Mouse (Mus musculus): ENCODE measurements at regions not wholly inside any gene's neighbourhood (a gene's known extent, or its start where the extent isn't known, plus 50 kb on each side); places are given as distances from the start of the nearest gene placed in this dataset.

- no peak for DNase-seq
Measured at GRCm38 (mm10) chr13:42358588-42358987, 57.3 kb downstream of the Edn1 start.

GRCm38 (mm10) chr13:42367655-42368554, 66.6 kb downstream of the Edn1 start:
- DNase-seq, result no peak

- DNase-seq, result no peak
Measured at GRCm38 (mm10) chr13:42369826-42370225, 68.5 kb downstream of the Edn1 start.

- DNase-seq, result no peak
Measured at GRCm38 (mm10) chr13:42372201-42372600, 70.9 kb downstream of the Edn1 start.

- DNase-seq, result no peak
Measured at GRCm38 (mm10) chr13:42374181-42374596, 72.9 kb downstream of the Edn1 start.

GRCm38 (mm10) chr13:42379675-42380074, 78.4 kb downstream of the Edn1 start:
- DNase-seq, result no peak

- no peak for DNase-seq
Measured at GRCm38 (mm10) chr13:42383099-42383498, 81.8 kb downstream of the Edn1 start.

- DNase-seq, result no peak
Measured at GRCm38 (mm10) chr13:42390389-42390788, 89.1 kb downstream of the Edn1 start.

GRCm38 (mm10) chr13:42391330-42392005, 90.2 kb downstream of the Edn1 start:
- DNase-seq, result no peak

- DNase-seq, result no peak
Measured at GRCm38 (mm10) chr13:42392701-42393100, 91.4 kb downstream of the Edn1 start.

GRCm38 (mm10) chr13:42394572-42394971, 93.3 kb downstream of the Edn1 start:
- DNase-seq, result no peak

GRCm38 (mm10) chr13:42401513-42401912, 100.2 kb downstream of the Edn1 start:
- DNase-seq, result no peak

GRCm38 (mm10) chr13:42403231-42404020, 102.2 kb downstream of the Edn1 start:
- peak; percentile 50 for DNase-seq

- DNase-seq, result no peak
Measured at GRCm38 (mm10) chr13:42412652-42413282, 111.5 kb downstream of the Edn1 start.

- DNase-seq, result no peak
Measured at GRCm38 (mm10) chr13:42446921-42447320, 145.6 kb downstream of the Edn1 start.

GRCm38 (mm10) chr13:42453665-42454064, 152.4 kb downstream of the Edn1 start:
- no peak for DNase-seq

GRCm38 (mm10) chr13:42459892-42460291, 158.6 kb downstream of the Edn1 start:
- no peak for DNase-seq

GRCm38 (mm10) chr13:42478825-42479224, 177.5 kb downstream of the Edn1 start:
- no peak for DNase-seq

GRCm38 (mm10) chr13:42490956-42491680, 189.3 kb upstream of the Phactr1 start:
- DNase-seq, result no peak

GRCm38 (mm10) chr13:42494371-42494770, 186.1 kb upstream of the Phactr1 start:
- DNase-seq, result no peak

- no peak for DNase-seq
Measured at GRCm38 (mm10) chr13:42498351-42498750, 182.1 kb upstream of the Phactr1 start.

- DNase-seq, result no peak
Measured at GRCm38 (mm10) chr13:42507535-42507934, 172.9 kb upstream of the Phactr1 start.

Measured in cerebellum, adult 9-10 months (tissue).